Mouse (Mus musculus) R1 (cell line): ENCODE results near the gene Engase.

ENCODE experiments used
- DNase-seq: peaks from one replicate; pipeline ENCODE4 v3.0.0-alpha.2; 2018; ENCODE audit warnings: low read depth, low spot score

The Engase gene

GRCm38 (mm10) chr11:118486881-118487772 lies 10.5 kb downstream of the Engase start:
- DNase-seq = no peak

- peak; percentile 69 for DNase-seq
These were observed 11.7 kb downstream of the Engase start for GRCm38 (mm10) chr11:118488191-118488906.

GRCm38 (mm10) chr11:118488907-118489270 lies 12.3 kb downstream of the Engase start:
- no peak for DNase-seq

GRCm38 (mm10) chr11:118490566-118491218 lies 14.1 kb downstream of the Engase start:
- DNase-seq = peak; percentile 55

GRCm38 (mm10) chr11:118491230-118491629 lies 14.6 kb downstream of the Engase start:
- DNase-seq = no peak

GRCm38 (mm10) chr11:118493458-118493857 lies 16.8 kb downstream of the Engase start:
- no peak for DNase-seq

GRCm38 (mm10) chr11:118494001-118494737 lies 17.5 kb downstream of the Engase start:
- DNase-seq = no peak

- no peak for DNase-seq
These were observed 18.4 kb downstream of the Engase start for GRCm38 (mm10) chr11:118495065-118495464.

- no peak for DNase-seq
These were observed 19.5 kb downstream of the Engase start for GRCm38 (mm10) chr11:118496066-118496689.

- no peak for DNase-seq
These were observed 26.4 kb downstream of the Engase start for GRCm38 (mm10) chr11:118502990-118503389.

GRCm38 (mm10) chr11:118503418-118504179 lies 27.0 kb downstream of the Engase start:
- no peak for DNase-seq

- no peak for DNase-seq
These were observed 27.5 kb downstream of the Engase start for GRCm38 (mm10) chr11:118504180-118504454.

GRCm38 (mm10) chr11:118507095-118507494 lies 30.5 kb downstream of the Engase start:
- DNase-seq = no peak

GRCm38 (mm10) chr11:118507904-118508303 lies 31.3 kb downstream of the Engase start:
- DNase-seq = peak; percentile 58

GRCm38 (mm10) chr11:118508341-118508740 lies 31.7 kb downstream of the Engase start:
- DNase-seq = no peak

- no peak for DNase-seq
These were observed 35.2 kb downstream of the Engase start for GRCm38 (mm10) chr11:118511851-118512250.

GRCm38 (mm10) chr11:118512257-118512910 lies 35.8 kb downstream of the Engase start:
- no peak for DNase-seq

- DNase-seq = no peak
These were observed 41.3 kb downstream of the Engase start for GRCm38 (mm10) chr11:118517924-118518323.

GRCm38 (mm10) chr11:118518743-118519142 lies 42.1 kb downstream of the Engase start:
- DNase-seq = no peak

- DNase-seq = peak; percentile 49
These were observed 43.6 kb downstream of the Engase start for GRCm38 (mm10) chr11:118520251-118520650.
